Mouse (Mus musculus) frontal cortex, postnatal 10 days (tissue): Measurements from ENCODE around the gene Maco1.
"Not testable (repeated sequence)": the region's sequence is repeated elsewhere in the genome, so short reads cannot be mapped to it uniquely, and the experiment has no call there.

Experiments
- DNase-seq, 2 experiments: peaks; one replicate each; pipeline ENCODE4 v3.0.0; 2022; ENCODE audit warnings: low spot score in 2 of 2, mixed read lengths in 1 of 2

Maco1 gene

GRCm38 (mm10) chr4:134861884-134862283 is 8.7 kb upstream of the Maco1 start:
- DNase-seq = no peak

- DNase-seq = no peak
Observed at GRCm38 (mm10) chr4:134858494-134858893, 5.3 kb upstream of the Maco1 start.

GRCm38 (mm10) chr4:134856501-134856900 is 3.4 kb upstream of the Maco1 start:
- no peak for DNase-seq

GRCm38 (mm10) chr4:134856056-134856455 is 2.9 kb upstream of the Maco1 start:
- no peak for DNase-seq

- no peak for DNase-seq
Observed at GRCm38 (mm10) chr4:134855371-134855770, 2.2 kb upstream of the Maco1 start.

GRCm38 (mm10) chr4:134853637-134854485 is 716 bp upstream of the Maco1 start:
- DNase-seq = peak; percentile 93 to 94

- DNase-seq = peak in 1 of 2 experiments; percentile 37
Observed at GRCm38 (mm10) chr4:134852438-134853255, 498 bp downstream of the Maco1 start.

- DNase-seq = no peak
Observed at GRCm38 (mm10) chr4:134851876-134852275, 1.3 kb downstream of the Maco1 start.

GRCm38 (mm10) chr4:134851236-134851635 is 1.9 kb downstream of the Maco1 start:
- no peak for DNase-seq

- no peak for DNase-seq
Observed at GRCm38 (mm10) chr4:134850551-134850950, 2.6 kb downstream of the Maco1 start.

- no peak for DNase-seq
Observed at GRCm38 (mm10) chr4:134847587-134847986, 5.6 kb downstream of the Maco1 start.

GRCm38 (mm10) chr4:134843566-134843965 is 9.6 kb downstream of the Maco1 start:
- DNase-seq = no peak

- no peak for DNase-seq
Observed at GRCm38 (mm10) chr4:134840231-134840630, 12.9 kb downstream of the Maco1 start.

- DNase-seq = not testable (repeated sequence)
Observed at GRCm38 (mm10) chr4:134838706-134839105, 14.4 kb downstream of the Maco1 start.

- DNase-seq = no peak
Observed at GRCm38 (mm10) chr4:134838221-134838620, 14.9 kb downstream of the Maco1 start.

- DNase-seq = no peak
Observed at GRCm38 (mm10) chr4:134835486-134835885, 17.7 kb downstream of the Maco1 start.

GRCm38 (mm10) chr4:134831934-134832333 is 21.2 kb downstream of the Maco1 start:
- DNase-seq = no peak

GRCm38 (mm10) chr4:134827806-134828205 is 25.3 kb downstream of the Maco1 start:
- DNase-seq = no peak

- no peak for DNase-seq
Observed at GRCm38 (mm10) chr4:134826348-134826747, 26.8 kb downstream of the Maco1 start.

GRCm38 (mm10) chr4:134825864-134826263 is 27.3 kb downstream of the Maco1 start:
- DNase-seq = not testable (repeated sequence)

- no peak for DNase-seq
Observed at GRCm38 (mm10) chr4:134823560-134823959, 29.6 kb downstream of the Maco1 start.

- DNase-seq = no peak
Observed at GRCm38 (mm10) chr4:134821061-134821460, 32.1 kb downstream of the Maco1 start.

- DNase-seq = no peak
Observed at GRCm38 (mm10) chr4:134817706-134818105, 35.4 kb downstream of the Maco1 start.
